Mouse (Mus musculus): ENCODE results near the gene Chkb. TPM values are rescaled to one million over a fixed set of nuclear protein-coding genes. Genes with fewer than 3 reads are reported as not detected.

The Chkb gene
- polyA plus RNA-seq, 1 experiment = 35.6 TPM

DNA sequence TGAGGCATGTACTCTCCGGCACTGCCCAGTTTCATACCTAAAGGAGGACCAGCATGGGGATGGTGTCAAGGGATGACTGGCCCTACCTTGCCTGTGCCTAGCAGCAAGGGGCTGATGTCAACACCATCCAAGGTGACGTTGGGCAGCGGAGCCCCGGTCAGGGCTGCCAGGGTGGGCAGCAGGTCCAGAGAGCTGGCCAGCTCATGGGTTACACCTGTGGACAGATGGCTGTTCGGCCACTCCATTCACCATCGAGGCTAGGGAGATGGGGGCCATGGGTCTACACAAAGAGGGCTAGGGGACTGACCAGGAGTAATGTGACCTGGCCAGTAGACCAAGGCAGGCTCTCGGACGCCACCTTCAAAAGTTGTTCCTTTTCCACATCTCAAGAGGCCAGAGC is 44.2 kb upstream of the Chkb start:
- Histone ChIP-seq H3ac (ENCODE audit: control insufficient read depth, insufficient read length) (no peak overlapping the region), H3K4me2 (ENCODE audit: low read depth) (no peak overlapping the region), H3K79me2 (ENCODE audit: control insufficient read depth, insufficient read depth) (no peaks in the 10 kb centered on the region), H3K4me3 (no peak overlapping the region), H3K27me3 (ENCODE audit: control insufficient read depth, insufficient read depth, insufficient read length) (no peaks in the 10 kb centered on the region), H3K36me3 (ENCODE audit: control insufficient read depth, insufficient read depth) (no peaks in the 10 kb centered on the region)
- TF ChIP-seq TCF3 (IDR thresholded peaks at IDR 0.05; ENCODE audit: insufficient read length, low read depth) = no peak
- TF ChIP-seq E2F4 (IDR thresholded peaks at IDR 0.05; ENCODE audit: insufficient read depth) = no peak
- no peak for TF ChIP-seq SRF (IDR thresholded peaks at IDR 0.05; ENCODE audit: control insufficient read depth, insufficient read length, low read depth)
- TF ChIP-seq USF1 (IDR thresholded peaks at IDR 0.05; ENCODE audit: low read depth) = no peak
- no peak for TF ChIP-seq CEBPB (IDR thresholded peaks at IDR 0.05; ENCODE audit: insufficient read depth, poor library complexity, severe bottlenecking)
- no peak for TF ChIP-seq MAX (IDR thresholded peaks at IDR 0.05; ENCODE audit: low read depth)
- no peak for TF ChIP-seq POLR2AphosphoS2 (IDR thresholded peaks at IDR 0.05; ENCODE audit: insufficient read length, low read depth)
- no peak for TF ChIP-seq REST (IDR thresholded peaks at IDR 0.05; ENCODE audit: insufficient read depth, insufficient read length)
- TF ChIP-seq MYOG (IDR thresholded peaks at IDR 0.05; ENCODE audit: control insufficient read depth in 1 of 3, insufficient read depth in 1 of 3, insufficient read length in 2 of 3, low read depth in 2 of 3) = no peak
- TF ChIP-seq TCF12 (IDR thresholded peaks at IDR 0.05; ENCODE audit: insufficient read depth, poor library complexity, severe bottlenecking) = no peak
- no peak for TF ChIP-seq POLR2A (IDR thresholded peaks at IDR 0.05; ENCODE audit: insufficient read length, low read depth)
- no peak for TF ChIP-seq MYOD1 (IDR thresholded peaks at IDR 0.05; ENCODE audit: control insufficient read depth in 1 of 3, insufficient read length in 2 of 3, low read depth in 2 of 3)

DNA sequence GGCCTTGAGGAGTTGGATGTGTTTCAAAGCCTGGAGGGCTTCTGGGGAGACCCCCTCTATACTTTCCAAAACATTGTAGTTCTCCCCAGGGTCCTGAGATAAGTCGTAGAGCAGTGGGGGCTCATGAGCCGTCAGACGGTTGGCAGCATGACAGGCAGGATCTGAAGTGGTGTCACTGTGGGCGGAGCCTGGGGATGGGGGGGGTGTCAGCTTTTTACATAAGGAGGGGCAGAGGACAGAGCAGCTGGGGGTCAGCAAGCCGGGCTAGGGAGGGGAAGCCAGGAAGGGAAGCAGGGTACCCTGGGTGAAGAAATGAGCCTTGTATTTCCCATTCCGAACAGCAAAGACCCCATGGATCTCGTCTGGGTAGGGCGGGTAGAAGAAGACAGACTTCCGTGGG is 43.7 kb upstream of the Chkb start:
- no peak overlapping the region for H3ac ChIP-seq (ENCODE audit: control insufficient read depth, insufficient read length)
- no peaks in the 10 kb centered on the region for H3K36me3 ChIP-seq (ENCODE audit: control insufficient read depth, insufficient read depth)
- no peaks in the 10 kb centered on the region for H3K27me3 ChIP-seq (ENCODE audit: control insufficient read depth, insufficient read depth, insufficient read length)
- H3K4me3 ChIP-seq = no peak overlapping the region
- H3K79me2 ChIP-seq (ENCODE audit: control insufficient read depth, insufficient read depth) = no peaks in the 10 kb centered on the region
- H3K4me2 ChIP-seq (ENCODE audit: low read depth) = no peak overlapping the region
- no peak for TF ChIP-seq MYOD1 (IDR thresholded peaks at IDR 0.05; ENCODE audit: control insufficient read depth in 1 of 3, insufficient read length in 2 of 3, low read depth in 2 of 3)
- no peak for TF ChIP-seq SRF (IDR thresholded peaks at IDR 0.05; ENCODE audit: control insufficient read depth, insufficient read length, low read depth)
- TF ChIP-seq E2F4 (IDR thresholded peaks at IDR 0.05; ENCODE audit: insufficient read depth) = no peak
- no peak for TF ChIP-seq MYOG (IDR thresholded peaks at IDR 0.05; ENCODE audit: control insufficient read depth in 1 of 3, insufficient read depth in 1 of 3, insufficient read length in 2 of 3, low read depth in 2 of 3)
- TF ChIP-seq TCF3 (IDR thresholded peaks at IDR 0.05; ENCODE audit: insufficient read length, low read depth) = no peak
- TF ChIP-seq MAX (IDR thresholded peaks at IDR 0.05; ENCODE audit: low read depth) = no peak
- TF ChIP-seq REST (IDR thresholded peaks at IDR 0.05; ENCODE audit: insufficient read depth, insufficient read length) = no peak
- no peak for TF ChIP-seq POLR2AphosphoS2 (IDR thresholded peaks at IDR 0.05; ENCODE audit: insufficient read length, low read depth)

DNA sequence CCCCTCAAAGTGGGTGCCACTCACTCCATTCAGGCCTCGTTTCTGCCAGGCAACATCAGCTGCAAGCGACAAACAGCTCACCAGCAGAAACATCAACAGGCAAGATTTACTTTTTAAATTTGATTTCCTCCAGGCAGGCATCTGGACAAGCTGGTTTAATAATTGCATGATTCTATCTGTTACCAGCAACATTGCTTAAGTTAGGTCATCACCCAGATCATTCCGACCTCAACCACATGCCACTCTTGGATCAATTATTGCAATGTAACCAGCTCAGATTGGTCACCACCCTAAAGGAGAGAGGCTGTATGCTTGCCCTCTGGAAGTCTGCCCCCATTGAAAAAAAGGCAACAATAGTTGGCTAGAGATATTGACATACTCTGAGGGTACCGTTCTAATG is 41.8 kb upstream of the Chkb start:
- no peak overlapping the region for H3K4me3 ChIP-seq
- peaks cover 6% of the 10 kb centered on the region for H3K27me3 ChIP-seq (ENCODE audit: control insufficient read depth, insufficient read depth, insufficient read length)
- H3ac ChIP-seq (ENCODE audit: control insufficient read depth, insufficient read length) = no peak overlapping the region
- no peaks in the 10 kb centered on the region for H3K79me2 ChIP-seq (ENCODE audit: control insufficient read depth, insufficient read depth)
- no peak overlapping the region for H3K4me2 ChIP-seq (ENCODE audit: low read depth)
- TF ChIP-seq REST (IDR thresholded peaks at IDR 0.05; ENCODE audit: insufficient read depth, insufficient read length) (no peak), E2F4 (IDR thresholded peaks at IDR 0.05; ENCODE audit: insufficient read depth) (no peak), MYOD1 (IDR thresholded peaks at IDR 0.05; ENCODE audit: control insufficient read depth in 1 of 3, insufficient read length in 2 of 3, low read depth in 2 of 3) (no peak), POLR2A (IDR thresholded peaks at IDR 0.05; ENCODE audit: insufficient read length, low read depth) (no peak), TCF12 (IDR thresholded peaks at IDR 0.05; ENCODE audit: insufficient read depth, poor library complexity, severe bottlenecking) (no peak), TCF3 (IDR thresholded peaks at IDR 0.05; ENCODE audit: insufficient read length, low read depth) (no peak), POLR2AphosphoS2 (IDR thresholded peaks at IDR 0.05; ENCODE audit: insufficient read length, low read depth) (no peak), SRF (IDR thresholded peaks at IDR 0.05; ENCODE audit: control insufficient read depth, insufficient read length, low read depth) (no peak), USF1 (IDR thresholded peaks at IDR 0.05; ENCODE audit: low read depth) (no peak)
- no peaks in the 10 kb centered on the region for H3K36me3 ChIP-seq (ENCODE audit: control insufficient read depth, insufficient read depth)

DNA sequence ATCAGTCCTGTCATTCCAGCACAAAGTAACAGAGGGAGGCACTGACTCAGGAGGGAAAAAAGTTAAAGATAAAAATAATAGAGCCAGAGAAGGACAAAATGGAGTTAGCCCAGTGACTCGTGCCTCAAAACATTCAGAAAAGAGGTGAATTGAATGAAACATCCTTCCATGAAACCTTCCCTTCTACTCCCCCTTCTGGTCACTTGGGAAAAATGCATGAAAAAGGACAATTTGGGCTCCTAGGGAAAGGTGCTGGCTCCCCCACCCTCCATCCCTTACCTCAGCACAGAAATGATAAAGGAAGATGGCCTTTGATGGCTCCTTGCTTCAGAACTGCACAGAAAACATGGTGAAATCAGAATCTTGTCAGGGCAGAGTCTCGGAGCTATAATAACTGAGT is 38.9 kb upstream of the Chkb start:
- no peak overlapping the region for H3K4me2 ChIP-seq (ENCODE audit: low read depth)
- TF ChIP-seq E2F4 (IDR thresholded peaks at IDR 0.05; ENCODE audit: insufficient read depth) = no peak
- TF ChIP-seq TCF3 (IDR thresholded peaks at IDR 0.05; ENCODE audit: insufficient read length, low read depth) = no peak
- TF ChIP-seq SRF (IDR thresholded peaks at IDR 0.05; ENCODE audit: control insufficient read depth, insufficient read length, low read depth) = no peak
- no peak for TF ChIP-seq CEBPB (IDR thresholded peaks at IDR 0.05; ENCODE audit: insufficient read depth, poor library complexity, severe bottlenecking)
- TF ChIP-seq MYOD1 (IDR thresholded peaks at IDR 0.05; ENCODE audit: control insufficient read depth in 1 of 3, insufficient read length in 2 of 3, low read depth in 2 of 3) = no peak
- no peak for TF ChIP-seq MAX (IDR thresholded peaks at IDR 0.05; ENCODE audit: low read depth)
- no peak for TF ChIP-seq POLR2A (IDR thresholded peaks at IDR 0.05; ENCODE audit: insufficient read length, low read depth)
- no peak for TF ChIP-seq POLR2AphosphoS2 (IDR thresholded peaks at IDR 0.05; ENCODE audit: insufficient read length, low read depth)
- TF ChIP-seq USF1 (IDR thresholded peaks at IDR 0.05; ENCODE audit: low read depth) = no peak
- no peak for TF ChIP-seq MYOG (IDR thresholded peaks at IDR 0.05; ENCODE audit: control insufficient read depth in 1 of 3, insufficient read depth in 1 of 3, insufficient read length in 2 of 3, low read depth in 2 of 3)
- TF ChIP-seq TCF12 (IDR thresholded peaks at IDR 0.05; ENCODE audit: insufficient read depth, poor library complexity, severe bottlenecking) = no peak
- no peak for TF ChIP-seq REST (IDR thresholded peaks at IDR 0.05; ENCODE audit: insufficient read depth, insufficient read length)
- peaks cover 6% of the 10 kb centered on the region for H3K27me3 ChIP-seq (ENCODE audit: control insufficient read depth, insufficient read depth, insufficient read length)
- H3K79me2 ChIP-seq (ENCODE audit: control insufficient read depth, insufficient read depth) = no peaks in the 10 kb centered on the region
- no peak overlapping the region for H3K4me3 ChIP-seq
- H3ac ChIP-seq (ENCODE audit: control insufficient read depth, insufficient read length) = no peak overlapping the region
- no peaks in the 10 kb centered on the region for H3K36me3 ChIP-seq (ENCODE audit: control insufficient read depth, insufficient read depth)

DNA sequence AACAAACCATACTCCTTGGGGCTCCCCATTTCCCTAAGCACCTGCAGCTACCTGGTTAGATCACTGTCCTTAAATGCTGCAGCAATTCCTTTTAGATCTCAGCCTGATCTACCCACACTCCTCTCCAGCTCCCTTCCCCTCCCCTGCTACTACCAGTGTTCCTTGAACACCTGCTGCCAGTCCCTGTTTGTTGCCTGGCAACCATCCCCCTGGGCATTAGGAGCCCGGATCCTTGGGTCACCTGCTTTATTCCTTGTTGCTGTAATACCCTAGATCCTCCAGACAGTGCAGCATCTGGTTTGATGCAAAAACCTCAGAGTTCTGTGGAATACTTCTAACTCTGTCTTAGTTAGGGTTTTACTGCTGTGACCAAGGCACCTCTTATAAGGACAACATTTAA is 35.3 kb upstream of the Chkb start:
- Histone ChIP-seq H3K4me3 (no peak overlapping the region), H3ac (ENCODE audit: control insufficient read depth, insufficient read length) (no peak overlapping the region), H3K36me3 (ENCODE audit: control insufficient read depth, insufficient read depth) (no peaks in the 10 kb centered on the region), H3K79me2 (ENCODE audit: control insufficient read depth, insufficient read depth) (no peaks in the 10 kb centered on the region), H3K4me2 (ENCODE audit: low read depth) (no peak overlapping the region), H3K27me3 (ENCODE audit: control insufficient read depth, insufficient read depth, insufficient read length) (peaks cover 31% of the 10 kb centered on the region)
- TF ChIP-seq POLR2AphosphoS2 (IDR thresholded peaks at IDR 0.05; ENCODE audit: insufficient read length, low read depth) (no peak), CEBPB (IDR thresholded peaks at IDR 0.05; ENCODE audit: insufficient read depth, poor library complexity, severe bottlenecking) (no peak), USF1 (IDR thresholded peaks at IDR 0.05; ENCODE audit: low read depth) (no peak), POLR2A (IDR thresholded peaks at IDR 0.05; ENCODE audit: insufficient read length, low read depth) (no peak), MYOG (IDR thresholded peaks at IDR 0.05; ENCODE audit: control insufficient read depth in 1 of 3, insufficient read depth in 1 of 3, insufficient read length in 2 of 3, low read depth in 2 of 3) (no peak), SRF (IDR thresholded peaks at IDR 0.05; ENCODE audit: control insufficient read depth, insufficient read length, low read depth) (no peak)

All from myocyte (in vitro differentiated cells).